Mouse (Mus musculus) small intestine, adult 2 months (tissue): ENCODE measurements at regions not wholly inside any gene's neighbourhood (a gene's known extent, or its start where the extent isn't known, plus 50 kb on each side); places are given as distances from the start of the nearest gene placed in this dataset.

ENCODE experiments used
- CTCF ChIP-seq: fragments of 200-500 bp; IDR thresholded peaks from 2 replicates; pipeline ENCODE4 v1.5.1; 2012; ENCODE audit warnings: low read depth, mild to moderate bottlenecking, control low read depth, inconsistent platforms, low read length, moderate library complexity, mixed read lengths; ENCODE audit not compliant: insufficient replicate concordance, insufficient read length; ENCODE audit errors: extremely low read depth
- POLR2A ChIP-seq: fragments of 200-500 bp; IDR thresholded peaks from 2 replicates; pipeline ENCODE4 v1.6.1; 2012; ENCODE audit warnings: low read depth, mild to moderate bottlenecking, control low read depth, inconsistent platforms, low read length, moderate library complexity

GRCm38 (mm10) chr16:57851854-57852253 lies 97.3 kb upstream of the Col8a1 start:
- no peak for TF ChIP-seq POLR2A
- TF ChIP-seq CTCF, result no peak
